ENCODE assay signal across 9 mouse cellular contexts in genomic region chr2:90747131-90747530, GRCm38 (mm10). TPM values are rescaled to one million over a fixed set of nuclear protein-coding genes. Genes with fewer than 3 reads are reported as not detected.
DNase-seq lines count a peak whose midpoint lies in the region; TF ChIP-seq lines count a peak whose summit lies in the region.
"Had no signal": no experiment of that assay in that cellular context is flagged by ENCODE, and none has a peak within 500 bp of the region (broad histone marks: within the 10 kb centered on the region; RNA-seq: fewer than 3 reads in every experiment).

No protein-coding gene starts in this region.

- H3K9ac ChIP-seq in ES-Bruce4 (ENCODE audit: low read depth, poor library complexity, severe bottlenecking): peak overlapping the region; percentile 60; the same call in 1 of the 2 replicates

- peak overlapping the region; percentile 25 for H3K4me3 ChIP-seq in ES-Bruce4 (ENCODE audit: low read depth, low read length)
- peak overlapping the region; percentile 93 for H3K4me3 ChIP-seq in hindbrain, embryonic 10.5 days
- peak overlapping the region; percentile 87 for H3K4me3 ChIP-seq in midbrain, embryonic 10.5 days

- 92% methylated on average over 10 of the region's 10 CpGs for WGBS in hindbrain, embryonic 10.5 days
- 96% methylated on average over 10 of the region's 10 CpGs for WGBS in midbrain, embryonic 10.5 days

- intact Hi-C loops in left cerebral cortex, postnatal 36 days (cut with DNase I): no loop called here

- H3K27ac ChIP-seq in ES-Bruce4 (ENCODE audit: insufficient read depth, low read length): no peak overlapping the region
- no peak overlapping the region for H3K27ac ChIP-seq in hindbrain, embryonic 10.5 days
- no peak overlapping the region for H3K27ac ChIP-seq in midbrain, embryonic 10.5 days (replicated peaks)

- H3K27me3 ChIP-seq in ES-Bruce4 (ENCODE audit: control insufficient read depth, insufficient read depth, low read length, poor library complexity, severe bottlenecking): no peaks in the 10 kb centered on the region
- no peaks in the 10 kb centered on the region for H3K27me3 ChIP-seq in hindbrain, embryonic 10.5 days (ENCODE audit: insufficient read depth, poor library complexity, severe bottlenecking)
- no peaks in the 10 kb centered on the region for H3K27me3 ChIP-seq in midbrain, embryonic 10.5 days (ENCODE audit: low read depth, poor library complexity, severe bottlenecking)

- H3K4me1 ChIP-seq in ES-Bruce4 (ENCODE audit: control insufficient read depth, insufficient read depth, low read length): no peaks in the 10 kb centered on the region
- peaks cover 21% of the 10 kb centered on the region for H3K4me1 ChIP-seq in hindbrain, embryonic 10.5 days (replicated peaks)
- H3K4me1 ChIP-seq in midbrain, embryonic 10.5 days: peaks cover 18% of the 10 kb centered on the region

- TF ChIP-seq EP300 in ES-Bruce4 (IDR thresholded peaks at IDR 0.05; ENCODE audit: insufficient read depth, low read depth, low read length): no peak

- TF ChIP-seq CTCF in ES-Bruce4 (IDR thresholded peaks at IDR 0.05; ENCODE audit: low read depth, low read length): no peak

- DNase-seq in heart, adult 11 months: peak; percentile 90
- no peak for DNase-seq in heart, postnatal 4 days
- DNase-seq in hindbrain, embryonic 10.5 days (ENCODE audit: low spot score): no peak
- no peak for DNase-seq in midbrain, embryonic 10.5 days (ENCODE audit: low spot score)
- no peak for DNase-seq in natural killer cell, adult 2 months (ENCODE audit: low spot score in 2 of 2)
- no peak for DNase-seq in left cerebral cortex, postnatal 36 days (ENCODE audit: low spot score in 2 of 2)
- DNase-seq in left cerebral cortex, adult 8-10 months (ENCODE audit: low spot score in 2 of 2): no peak

- no peaks in the 10 kb centered on the region for H3K9me3 ChIP-seq in ES-Bruce4 (replicated peaks; ENCODE audit: control insufficient read depth, insufficient read depth, low read length, poor library complexity, severe bottlenecking)
- no peaks in the 10 kb centered on the region for H3K9me3 ChIP-seq in hindbrain, embryonic 10.5 days
- no peaks in the 10 kb centered on the region for H3K9me3 ChIP-seq in midbrain, embryonic 10.5 days (replicated peaks)

- TF ChIP-seq POLR2A in ES-Bruce4 (IDR thresholded peaks at IDR 0.05; ENCODE audit: insufficient read depth, low read length): no peak

- peaks cover 30% of the 10 kb centered on the region for H3K36me3 ChIP-seq in ES-Bruce4 (ENCODE audit: control insufficient read depth, insufficient read depth, low read length, poor library complexity, severe bottlenecking)
- H3K36me3 ChIP-seq in hindbrain, embryonic 10.5 days: peaks cover 52% of the 10 kb centered on the region
- peaks cover 51% of the 10 kb centered on the region for H3K36me3 ChIP-seq in midbrain, embryonic 10.5 days

RNA-seq across cellular contexts. Expression of gene Fnbp4, which starts 2.0 kb away (rescaled TPM):
- total RNA-seq in heart, postnatal 4 days (2021): 10 to 100 TPM; 38.2 to 44.0 TPM
- 144 and 146 TPM in 2 replicates for polyA plus RNA-seq in ES-Bruce4 (2011; ENCODE audit: insufficient read depth, insufficient read length, low read depth, missing spikeins)
- 107 and 119 TPM in 2 replicates for polyA plus RNA-seq in hindbrain, embryonic 10.5 days (2016; fragmentation: Nextera tagmentation; extraction: Ambion mirVana)
- 110 and 128 TPM in 2 replicates for polyA plus RNA-seq in midbrain, embryonic 10.5 days (2016; fragmentation: Nextera tagmentation; extraction: Ambion mirVana)
- total RNA-seq in left cerebral cortex, postnatal 36 days (2021): 10 to 100 TPM; 47.1 to 68.6 TPM
- 10 to 100 TPM; 51.0 to 66.7 (median 59.2) TPM for total RNA-seq in left cerebral cortex, adult 8-10 months (2022)

RNA-seq across cellular contexts. Expression of gene Agbl2, which starts 35.4 kb away (rescaled TPM):
- total RNA-seq in heart, postnatal 4 days (2021): 1 to 10 TPM; 1.6 to 2.0 TPM
- 2.2 and 3.3 TPM in 2 replicates for polyA plus RNA-seq in ES-Bruce4 (2011; ENCODE audit: insufficient read depth, insufficient read length, low read depth, missing spikeins)
- 1.1 and 1.5 TPM in 2 replicates for polyA plus RNA-seq in hindbrain, embryonic 10.5 days (2016; fragmentation: Nextera tagmentation; extraction: Ambion mirVana)
- 0.25 and 0.47 TPM in 2 replicates for polyA plus RNA-seq in midbrain, embryonic 10.5 days (2016; fragmentation: Nextera tagmentation; extraction: Ambion mirVana)
- under 1 TPM; 0.37 to 0.82 TPM for total RNA-seq in left cerebral cortex, postnatal 36 days (2021)
- 1 to 10 TPM in 3 of 4 experiments, under 1 TPM in 1; 0.75 to 1.5 (median 1.2) TPM for total RNA-seq in left cerebral cortex, adult 8-10 months (2022)
- polyA plus RNA-seq: CD4-positive, CD25-positive, alpha-beta regulatory T cell, adult 4 months had no signal

Comparison
In these comparisons a context has a peak if more than half of its experiments do, and no peak if none do; other contexts are left out.
1. H3K4me3 ChIP-seq: peak in every context shown above with its lines; median percentile 93 in hindbrain, embryonic 10.5 days; 87 in midbrain, embryonic 10.5 days; 25 in ES-Bruce4.